Mouse (Mus musculus): ENCODE results near the gene Fam71e2.

DNA sequence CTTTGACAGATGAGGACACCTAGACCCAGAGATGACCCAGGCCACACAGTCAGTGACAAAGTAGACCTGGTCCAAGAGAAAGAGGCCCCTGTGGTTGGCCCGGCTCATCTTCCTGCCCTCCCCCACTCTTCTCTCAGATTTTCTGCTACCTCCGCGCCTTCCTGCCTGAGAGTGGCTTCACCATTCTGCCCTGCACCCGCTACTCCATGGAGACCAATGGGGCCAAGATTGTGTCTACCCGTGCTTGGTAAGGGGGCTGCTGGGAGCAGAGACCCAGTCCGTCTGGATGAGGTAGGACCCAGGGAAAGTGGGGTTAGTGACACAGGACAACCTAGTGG lies 28.7 kb downstream of the Fam71e2 start:
- no peak for TF ChIP-seq POLR2A (IDR thresholded peaks at IDR 0.05; ENCODE audit: borderline replicate concordance, control insufficient read depth, low read depth, low read length)
- TF ChIP-seq CTCF (IDR thresholded peaks at IDR 0.05; ENCODE audit: control insufficient read depth, insufficient read depth, low read length), result no peak

Measured in bone marrow, adult 2 months (tissue).